Mouse (Mus musculus) megakaryocyte, adult 5-6 weeks (primary cell): ENCODE data around the gene Gm3055. TPM values are rescaled to one million over a fixed set of nuclear protein-coding genes. Genes with fewer than 3 reads are reported as not detected.
"Not testable (repeated sequence)": the region's sequence is repeated elsewhere in the genome, so short reads cannot be mapped to it uniquely, and the experiment has no call there.

Experiments
- ATAC-seq: 2 replicates; pipeline ENCODE4 v1.8.0; 2016; ENCODE audit warnings: mild to moderate bottlenecking, inconsistent platforms; ENCODE audit not compliant: poor library complexity, severe bottlenecking
- total RNA-seq, 2 experiments: library from RNA; stranded (forward) in 1 of 2; stranded (reverse) in 1 of 2; fragments of 153-499, 151-499 nt in 1 of 2; fragments of 221-1000, 200-1000 nt in 1 of 2; gene quantifications; 2 replicates each; pipeline versions ENCODE4 v1.2.3 to v1.2.4; 2015 to 2017

Gm3055 gene
- total RNA-seq (2015): 1.3 and 4.1 TPM in 2 replicates
- total RNA-seq (2017): 0.89 and 2.3 TPM in 2 replicates

- ATAC-seq: peak; percentile 93
Measured at GRCm38 (mm10) chr10:81770506-81771403, at the start of gene Gm3055. Gm3055 (minus strand) TSS chr10:81771161.

GRCm38 (mm10) chr10:81811899-81812298 lies 40.9 kb upstream of the Gm3055 start, which contains the start of gene Gm4767:
Gm4767 (plus strand) TSS chr10:81812186.
- ATAC-seq: not testable (repeated sequence)

- ATAC-seq: not testable (repeated sequence)
Measured at GRCm38 (mm10) chr10:81771404-81771777, 430 bp upstream of the Gm3055 start.

- ATAC-seq: peak; percentile 98
Measured at GRCm38 (mm10) chr10:81704531-81705301, 66.2 kb downstream of the Gm3055 start, which contains the start of gene Zfp433. Zfp433 (plus strand) TSS chr10:81704825.

Other genes starting within 250 kb of the Gm3055 start
- gene Gna15, start 246.9 kb downstream of the Gm3055 start, total RNA-seq (2015): 34.3 and 35.9 TPM in 2 replicates
- 31.5 and 42.4 TPM in 2 replicates for gene Gna15, start 246.9 kb downstream of the Gm3055 start, total RNA-seq (2017)
- gene Gna11, start 226.0 kb downstream of the Gm3055 start, total RNA-seq (2015): 4.9 and 7.8 TPM in 2 replicates
- gene Gna11, start 226.0 kb downstream of the Gm3055 start, total RNA-seq (2017): 7.1 and 8.1 TPM in 2 replicates
- gene Aes, start 211.7 kb downstream of the Gm3055 start, total RNA-seq (2015): 345 and 384 TPM in 2 replicates
- 238 and 282 TPM in 2 replicates for gene Aes, start 211.7 kb downstream of the Gm3055 start, total RNA-seq (2017)
- 1.1 and 3.3 TPM in 2 replicates for gene Tle2, start 196.6 kb downstream of the Gm3055 start, total RNA-seq (2015)
- gene Tle2, start 196.6 kb downstream of the Gm3055 start, total RNA-seq (2017): 0.51 and 1.8 TPM in 2 replicates
- 1.9 and 8.9 TPM in 2 replicates for gene Tle6, start 170.1 kb downstream of the Gm3055 start, total RNA-seq (2015)
- gene Tle6, start 170.1 kb downstream of the Gm3055 start, total RNA-seq (2017): 6.5 and 11.4 TPM in 2 replicates
- gene BC025920, start 164.9 kb downstream of the Gm3055 start, total RNA-seq (2015): 1.7 and 2.0 TPM in 2 replicates
- 2.3 and 2.4 TPM in 2 replicates for gene BC025920, start 164.9 kb downstream of the Gm3055 start, total RNA-seq (2017)
- 6.3 and 8.0 TPM in 2 replicates for gene Sirt6, start 143.4 kb downstream of the Gm3055 start, total RNA-seq (2015)
- gene Sirt6, start 143.4 kb downstream of the Gm3055 start, total RNA-seq (2017): 2.5 and 6.4 TPM in 2 replicates
- 1.0 and 1.1 TPM in 2 replicates for gene Ankrd24, start 142.6 kb downstream of the Gm3055 start, total RNA-seq (2015)
- 1.7 and 1.8 TPM in 2 replicates for gene Ankrd24, start 142.6 kb downstream of the Gm3055 start, total RNA-seq (2017)
- 3.0 and 5.4 TPM in 2 replicates for gene Gm10778, start 122.1 kb downstream of the Gm3055 start, total RNA-seq (2015)
- 3.4 and 4.9 TPM in 2 replicates for gene Gm10778, start 122.1 kb downstream of the Gm3055 start, total RNA-seq (2017)
- 16.6 and 23.7 TPM in 2 replicates for gene Zfp433, start 66.3 kb downstream of the Gm3055 start, total RNA-seq (2015)
- 7.9 and 13.9 TPM in 2 replicates for gene Zfp433, start 66.3 kb downstream of the Gm3055 start, total RNA-seq (2017)
- 1.2 and 2.6 TPM in 2 replicates for gene Gm4767, start 41.0 kb upstream of the Gm3055 start, total RNA-seq (2015)
- not detected in 2 replicates for gene Gm4767, start 41.0 kb upstream of the Gm3055 start, total RNA-seq (2017)
- 2.3 and 4.9 TPM in 2 replicates for gene Gm32687, start 92.8 kb upstream of the Gm3055 start, total RNA-seq (2015)
- 2.0 and 8.3 TPM in 2 replicates for gene Gm32687, start 92.8 kb upstream of the Gm3055 start, total RNA-seq (2017)
- gene Zfp781, start 159.3 kb upstream of the Gm3055 start, total RNA-seq (2015): 0.60 and 1.6 TPM in 2 replicates
- 0.26 TPM in 1 of 2 replicates, not detected in the other for gene Zfp781, start 159.3 kb upstream of the Gm3055 start, total RNA-seq (2017)